Mouse (Mus musculus): ENCODE data around the gene Trim40. TPM values are rescaled to one million over a fixed set of nuclear protein-coding genes. Genes with fewer than 3 reads are reported as not detected.
A peak's percentile ranks its signal among the peaks of the same experiment; 100 is the strongest.

Trim40 gene
- polyA plus RNA-seq, 1 experiment from 2014 or later, result 0.06 TPM

- no peak overlapping the region for H3K9ac ChIP-seq
- 95% methylated on average over 12 of the region's 12 CpGs for WGBS
- no peaks in the 10 kb centered on the region for H3K27me3 ChIP-seq
- no peaks in the 10 kb centered on the region for H3K9me3 ChIP-seq
- H3K4me2 ChIP-seq, result no peak overlapping the region
- no peaks in the 10 kb centered on the region for H3K36me3 ChIP-seq
- H3K4me3 ChIP-seq, result no peak overlapping the region
- H3K4me1 ChIP-seq (replicated peaks), result no peaks in the 10 kb centered on the region
- ATAC-seq (ENCODE audit: low FRiP score, low read depth), result no peak
- no peak overlapping the region for H3K27ac ChIP-seq (replicated peaks)
Observed at GRCm38 (mm10) chr17:36885132-36885790, 4.7 kb downstream of the Trim40 start.

DNA sequence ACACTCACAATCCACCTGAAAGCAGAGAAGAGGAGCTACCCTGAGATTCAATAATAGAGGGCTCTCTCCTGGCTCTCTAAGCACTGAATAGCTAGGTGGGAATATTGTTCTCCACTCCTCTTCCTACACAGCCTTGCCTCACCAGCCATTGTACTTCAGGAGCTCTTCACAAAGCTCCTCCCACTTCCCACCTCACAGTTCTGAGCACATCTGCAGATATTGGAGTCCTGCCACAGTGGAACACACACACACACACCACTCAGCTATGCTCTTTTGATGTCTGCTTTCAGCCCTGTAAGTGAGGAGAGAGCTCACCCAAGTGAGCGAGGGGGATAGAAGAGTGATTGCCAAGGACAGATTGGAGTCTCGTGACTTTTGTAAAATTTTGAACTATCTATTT is 6.6 kb downstream of the Trim40 start:
- Histone ChIP-seq H3K9ac (no peak overlapping the region), H3K27me3 (no peaks in the 10 kb centered on the region), H3K4me2 (no peak overlapping the region), H3K9me3 (no peaks in the 10 kb centered on the region), H3K36me3 (no peaks in the 10 kb centered on the region), H3K27ac (replicated peaks) (no peak overlapping the region), H3K4me1 (replicated peaks) (no peaks in the 10 kb centered on the region), H3K4me3 (no peak overlapping the region)
- 79% methylated on average over 2 of the region's 2 CpGs for whole genome bisulfite sequencing
- no peak for ATAC-seq (ENCODE audit: low FRiP score, low read depth)

DNA sequence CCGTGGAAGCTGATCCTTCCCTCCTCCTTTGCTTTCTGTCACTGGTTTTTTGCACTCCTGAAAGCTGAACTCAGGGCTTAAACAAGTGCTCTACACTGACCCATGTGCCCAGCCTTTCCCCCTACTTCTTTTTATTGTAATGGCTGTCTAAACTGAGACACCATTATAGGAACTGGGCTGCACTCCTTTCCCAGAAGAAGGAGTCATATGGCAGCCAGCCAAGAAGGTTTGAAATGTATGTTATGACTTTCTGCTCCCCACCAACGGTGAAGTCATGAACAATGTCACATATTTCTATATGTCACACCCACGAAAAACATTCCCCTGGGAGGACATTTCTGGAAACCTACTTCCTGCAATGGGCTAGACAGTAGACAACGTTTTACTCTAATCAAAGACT is 15.3 kb downstream of the Trim40 start:
- Histone ChIP-seq H3K4me2 (no peak overlapping the region), H3K36me3 (no peaks in the 10 kb centered on the region), H3K9ac (no peak overlapping the region), H3K27ac (replicated peaks) (no peak overlapping the region), H3K27me3 (no peaks in the 10 kb centered on the region), H3K9me3 (no peaks in the 10 kb centered on the region), H3K4me1 (replicated peaks) (no peaks in the 10 kb centered on the region), H3K4me3 (no peak overlapping the region)
- no peak for ATAC-seq (ENCODE audit: low FRiP score, low read depth)
- 73% methylated on average over 4 of the region's 4 CpGs for WGBS

GRCm38 (mm10) chr17:36869955-36870810 is 19.7 kb downstream of the Trim40 start:
- no peak overlapping the region for H3K27ac ChIP-seq (replicated peaks)
- H3K9ac ChIP-seq, result no peak overlapping the region
- 77% methylated on average over 25 of the region's 25 CpGs for WGBS
- no peaks in the 10 kb centered on the region for H3K9me3 ChIP-seq
- no peak for ATAC-seq (ENCODE audit: low FRiP score, low read depth)
- H3K27me3 ChIP-seq, result 0 out of 2 replicates have a peak, but pooled peaks cover 9% of the 10 kb centered on the region
- no peak overlapping the region for H3K4me3 ChIP-seq
- no peaks in the 10 kb centered on the region for H3K36me3 ChIP-seq
- peaks cover 8% of the 10 kb centered on the region for H3K4me1 ChIP-seq (replicated peaks)
- no peak overlapping the region for H3K4me2 ChIP-seq

DNA sequence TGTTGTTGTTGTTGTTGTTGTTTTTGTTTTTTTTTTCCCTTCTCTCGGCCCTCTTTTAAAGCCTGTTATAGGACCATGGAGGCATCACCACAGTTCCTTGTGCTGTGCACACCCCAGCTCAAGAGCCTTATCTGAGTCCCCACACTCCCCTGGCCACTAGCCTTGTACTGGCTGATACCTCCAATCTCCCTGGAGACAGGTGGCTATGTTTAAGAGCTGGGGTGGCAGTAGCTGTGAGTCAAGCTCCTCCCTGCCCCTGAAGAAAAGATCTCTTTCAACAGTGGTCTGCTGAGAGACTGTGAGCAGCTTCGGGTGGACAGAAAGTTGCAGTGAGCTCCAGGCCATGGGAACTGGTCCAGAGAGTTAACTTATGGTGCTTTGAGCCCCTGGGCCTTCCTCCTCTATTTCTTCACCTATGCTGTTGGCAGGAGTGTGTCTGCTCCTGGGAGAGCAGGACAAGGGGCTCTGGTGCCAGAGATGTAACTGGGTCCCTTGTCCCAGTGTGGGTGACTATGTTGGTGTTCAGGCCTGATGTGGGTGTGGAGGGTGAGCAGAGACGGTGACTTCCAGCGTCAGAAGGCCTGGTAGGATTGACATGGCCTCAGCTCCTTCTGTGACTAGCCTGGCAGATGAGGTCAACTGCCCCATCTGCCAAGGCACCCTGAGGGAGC is 20.5 kb downstream of the Trim40 start, which contains the start of gene Trim10:
TSS of gene Trim10 (plus strand) at position 291 of the 671 bp plus-strand sequence.
- H3K36me3 ChIP-seq, result no peaks in the 10 kb centered on the region
- peaks cover 8% of the 10 kb centered on the region for H3K4me1 ChIP-seq (replicated peaks)
- ATAC-seq (ENCODE audit: low FRiP score, low read depth), result no peak
- no peak within 1 kb of the TSS for H3K4me3 ChIP-seq
- 0 out of 2 replicates have a peak, but pooled peaks cover 9% of the 10 kb centered on the region for H3K27me3 ChIP-seq
- 85% methylated on average over 4 of the region's 4 CpGs for WGBS
- H3K9me3 ChIP-seq, result no peaks in the 10 kb centered on the region
- no peak within 1 kb of the TSS for H3K27ac ChIP-seq (replicated peaks)
- H3K4me2 ChIP-seq, result no peak within 1 kb of the TSS
- H3K9ac ChIP-seq, result no peak within 1 kb of the TSS

DNA sequence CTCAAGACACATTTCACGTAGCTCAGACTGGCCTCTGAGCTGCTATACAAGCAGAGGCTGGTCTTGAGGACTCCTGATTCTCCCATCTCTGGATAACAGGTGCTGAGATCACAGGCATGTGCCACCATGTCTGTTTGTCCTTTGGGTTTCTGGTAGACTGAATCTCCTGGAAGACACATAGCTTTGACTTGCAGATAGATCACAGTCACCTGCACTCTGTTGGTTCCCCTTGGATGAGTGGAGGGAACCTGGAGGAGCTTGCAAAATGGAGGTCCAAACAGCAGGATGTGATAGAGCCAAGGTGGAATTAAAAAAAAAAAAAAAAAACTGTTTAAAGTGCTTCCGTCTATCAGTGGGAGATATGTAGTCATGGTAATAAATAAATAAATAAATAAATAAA is 21.1 kb downstream of the Trim40 start:
- H3K4me3 ChIP-seq, result no peak overlapping the region
- WGBS, result 91% methylated on average over 2 of the region's 2 CpGs
- ATAC-seq (ENCODE audit: low FRiP score, low read depth), result no peak

DNA sequence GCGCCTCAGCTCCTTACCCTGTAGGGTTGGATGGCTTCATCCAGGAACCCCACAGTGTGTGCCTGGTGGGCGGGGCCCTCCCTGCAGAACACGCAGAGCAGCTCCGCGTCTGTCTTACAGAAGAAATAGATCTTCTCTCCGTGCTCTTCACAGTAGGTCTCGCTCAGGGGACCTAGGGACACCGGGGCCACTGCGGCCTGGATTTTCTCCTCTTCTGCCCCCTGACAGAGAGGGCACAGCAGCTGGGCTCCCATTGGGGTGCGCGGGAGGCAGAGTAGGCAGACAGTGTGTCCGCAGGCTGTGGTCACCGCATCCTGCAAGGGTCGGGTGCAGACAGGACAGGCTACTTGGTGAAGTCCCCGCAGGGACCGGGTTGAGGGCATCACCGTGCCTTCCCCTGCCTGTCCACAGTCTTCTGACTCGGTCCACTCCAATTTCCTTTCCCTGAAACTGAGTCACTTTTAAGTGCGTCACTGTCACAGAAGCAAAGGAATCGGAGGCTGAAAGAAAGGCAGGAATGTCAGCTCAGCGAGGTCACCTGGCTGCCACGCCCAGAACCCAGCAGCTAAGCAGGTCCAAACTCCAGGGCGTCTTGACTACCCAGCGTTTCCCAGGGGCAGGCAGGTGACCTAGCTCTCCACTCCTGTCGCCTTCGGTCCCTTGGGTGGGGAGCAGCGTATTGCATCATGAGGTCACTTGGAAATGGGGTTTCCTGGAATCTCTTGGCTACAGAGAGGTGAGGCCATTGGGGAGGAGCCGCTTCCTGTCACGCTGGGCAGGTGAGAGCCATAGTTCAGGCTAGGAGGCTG is 23.0 kb downstream of the Trim40 start, which contains the start of gene Trim15:
TSS of gene Trim15 (minus strand) at position 492 of the 809 bp plus-strand sequence.
- Histone ChIP-seq H3K27me3 (0 out of 2 replicates have a peak, but pooled peaks cover 9% of the 10 kb centered on the region), H3K4me3 (peak within 1 kb of the TSS; percentile 32), H3K36me3 (no peaks in the 10 kb centered on the region), H3K27ac (replicated peaks) (no peak within 1 kb of the TSS), H3K9me3 (no peaks in the 10 kb centered on the region), H3K9ac (0 out of 2 replicates have a peak within 1 kb of the TSS, but pooled peaks have one; percentile 39), H3K4me1 (replicated peaks) (peaks cover 8% of the 10 kb centered on the region), H3K4me2 (peak within 1 kb of the TSS; percentile 58)
- 21% methylated on average over 29 of the region's 29 CpGs for WGBS
- ATAC-seq (ENCODE audit: low FRiP score, low read depth), result peak; percentile 49; the same call in 1 of the 2 replicates

More for the DNA sequence above, 21.1 kb downstream of the Trim40 start:
- Histone ChIP-seq H3K36me3 (no peaks in the 10 kb centered on the region), H3K27ac (replicated peaks) (no peak overlapping the region), H3K9ac (no peak overlapping the region), H3K4me1 (replicated peaks) (peaks cover 8% of the 10 kb centered on the region), H3K9me3 (no peaks in the 10 kb centered on the region), H3K4me2 (no peak overlapping the region), H3K27me3 (0 out of 2 replicates have a peak, but pooled peaks cover 9% of the 10 kb centered on the region)

GRCm38 (mm10) chr17:36861680-36862079 is 28.2 kb downstream of the Trim40 start:
- peaks cover 2% of the 10 kb centered on the region for H3K4me1 ChIP-seq (replicated peaks)
- H3K9me3 ChIP-seq, result no peaks in the 10 kb centered on the region
- no peak overlapping the region for H3K4me3 ChIP-seq
- no peak for ATAC-seq (ENCODE audit: low FRiP score, low read depth)
- WGBS, result 67% methylated on average over 2 of the region's 2 CpGs
- H3K4me2 ChIP-seq, result no peak overlapping the region
- H3K9ac ChIP-seq, result no peak overlapping the region
- H3K27me3 ChIP-seq, result 0 out of 2 replicates have a peak, but pooled peaks cover 3% of the 10 kb centered on the region
- no peak overlapping the region for H3K27ac ChIP-seq (replicated peaks)
- H3K36me3 ChIP-seq, result peaks cover 29% of the 10 kb centered on the region

- H3K36me3 ChIP-seq, result peaks cover 54% of the 10 kb centered on the region
- no peaks in the 10 kb centered on the region for H3K4me1 ChIP-seq (replicated peaks)
- H3K4me3 ChIP-seq, result no peak overlapping the region
- no peak overlapping the region for H3K27ac ChIP-seq (replicated peaks)
- no peak overlapping the region for H3K9ac ChIP-seq
- 95% methylated on average over 3 of the region's 3 CpGs for WGBS
- H3K27me3 ChIP-seq, result no peaks in the 10 kb centered on the region
- H3K9me3 ChIP-seq, result no peaks in the 10 kb centered on the region
- ATAC-seq (ENCODE audit: low FRiP score, low read depth), result no peak
- no peak overlapping the region for H3K4me2 ChIP-seq
Observed at GRCm38 (mm10) chr17:36858181-36858580, 31.7 kb downstream of the Trim40 start.

GRCm38 (mm10) chr17:36856236-36856635 is 33.7 kb downstream of the Trim40 start:
- 95% methylated on average over 4 of the region's 4 CpGs for WGBS
- Histone ChIP-seq H3K27me3 (no peaks in the 10 kb centered on the region), H3K9me3 (no peaks in the 10 kb centered on the region), H3K4me3 (no peak overlapping the region), H3K36me3 (peaks cover 72% of the 10 kb centered on the region), H3K9ac (no peak overlapping the region), H3K4me2 (no peak overlapping the region), H3K27ac (replicated peaks) (no peak overlapping the region), H3K4me1 (replicated peaks) (no peaks in the 10 kb centered on the region)
- no peak for ATAC-seq (ENCODE audit: low FRiP score, low read depth)

DNA sequence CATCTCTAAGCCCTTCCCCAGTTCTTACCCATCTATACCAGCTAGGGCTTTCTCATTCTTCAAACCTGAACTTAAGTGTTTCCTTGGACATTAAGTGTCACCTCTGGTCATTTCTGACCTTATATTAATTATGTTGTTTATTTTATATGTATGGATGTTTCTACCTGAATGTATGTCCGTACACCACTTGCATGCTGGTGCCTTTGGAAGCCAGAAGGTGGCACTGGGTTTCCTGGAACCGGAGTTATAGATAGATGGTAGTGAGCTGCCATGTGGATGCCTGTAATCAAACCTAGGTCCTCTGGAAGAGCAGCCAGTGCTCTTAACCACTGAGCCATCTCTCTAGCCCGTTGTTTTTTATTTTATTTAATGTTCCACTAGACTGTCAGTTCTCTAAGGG is 34.4 kb downstream of the Trim40 start:
- Histone ChIP-seq H3K4me2 (no peak overlapping the region), H3K9me3 (no peaks in the 10 kb centered on the region), H3K27ac (replicated peaks) (no peak overlapping the region), H3K4me3 (no peak overlapping the region), H3K27me3 (no peaks in the 10 kb centered on the region), H3K4me1 (replicated peaks) (no peaks in the 10 kb centered on the region), H3K36me3 (peaks cover 80% of the 10 kb centered on the region), H3K9ac (no peak overlapping the region)
- 98% methylated on average over 3 of the region's 3 CpGs for WGBS
- ATAC-seq (ENCODE audit: low FRiP score, low read depth), result no peak
